Mouse (Mus musculus) adrenal gland, postnatal 14 days (tissue): ENCODE measurements around the gene Cyth4. TPM values are rescaled to one million over a fixed set of nuclear protein-coding genes. Genes with fewer than 3 reads are reported as not detected.

Experiments used
- DNase-seq: peaks from one replicate; pipeline ENCODE4 v3.0.0; 2021; ENCODE audit warnings: mixed read lengths
- total RNA-seq: library from RNA; stranded (reverse); gene quantifications from 2 replicates; pipeline ENCODE4 v1.2.3, GENCODE M21; 2021

The Cyth4 gene
- total RNA-seq, 1 experiment from 2014 or later, result 4.6 TPM

DNA sequence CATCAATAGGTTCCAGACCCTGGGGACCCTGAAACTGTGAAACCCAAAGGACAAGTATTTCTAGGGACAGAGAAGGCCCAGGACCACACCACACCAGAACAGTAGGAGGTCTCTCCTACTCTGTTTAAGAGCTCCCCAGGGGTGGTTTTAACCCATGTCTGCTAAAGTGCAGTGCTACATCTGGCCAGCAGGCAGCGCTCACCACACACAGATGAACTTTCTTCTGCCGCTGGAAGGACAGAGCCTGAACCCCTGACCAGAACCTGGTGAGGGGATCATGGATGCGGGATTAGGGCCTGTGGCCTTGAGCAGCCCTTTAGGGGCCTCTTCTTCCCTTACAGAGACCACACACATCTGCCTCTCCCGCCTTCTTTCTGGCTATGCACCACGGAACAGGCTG, 26.6 kb downstream of the Cyth4 start:
- peak; percentile 84 for DNase-seq

DNA sequence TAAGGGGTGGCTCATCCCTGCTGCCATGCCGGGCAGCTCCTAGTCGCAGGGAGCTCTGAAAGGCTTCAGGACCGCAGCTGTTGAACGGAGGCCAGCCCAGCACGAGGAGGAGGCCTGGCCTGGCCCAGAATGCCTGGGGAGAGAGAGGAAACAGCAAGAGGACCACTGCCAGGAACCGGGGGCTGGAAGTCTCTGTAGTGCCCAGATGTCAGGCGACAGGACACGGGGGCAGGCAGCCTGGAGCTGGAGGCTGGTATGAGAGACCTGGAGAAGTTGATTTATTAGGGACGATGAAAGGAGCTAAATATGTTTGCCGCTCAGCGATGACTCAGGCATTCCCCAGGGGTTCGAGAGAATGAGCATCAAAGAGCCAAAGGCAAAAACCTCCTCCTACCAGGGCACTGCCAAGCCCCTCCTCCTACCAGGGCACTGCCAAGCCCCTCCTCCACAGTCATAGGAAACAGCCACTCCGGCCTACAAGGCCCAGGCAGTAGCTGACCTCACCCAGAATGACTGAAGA, 27.6 kb downstream of the Cyth4 start:
- peak; percentile 94 for DNase-seq

DNA sequence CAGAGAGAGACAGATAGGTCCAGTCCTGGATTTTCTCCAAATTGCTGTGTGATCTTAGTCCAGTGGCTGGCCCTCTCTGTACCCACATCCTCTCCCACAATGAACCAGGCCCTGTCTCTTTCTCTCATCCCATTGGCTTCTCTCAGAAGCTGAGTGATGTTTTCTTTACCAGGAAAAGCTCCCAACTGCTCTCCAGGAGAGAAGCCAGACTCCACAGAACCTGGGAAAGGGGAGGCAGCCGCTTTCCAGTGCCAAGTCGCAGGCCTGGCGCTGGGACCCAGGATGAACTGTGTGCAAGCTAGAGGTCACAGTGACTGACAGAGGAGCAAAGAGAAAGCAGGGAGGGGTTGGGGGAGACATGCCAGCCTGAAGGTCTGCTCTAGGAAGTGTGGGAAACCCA, 28.1 kb downstream of the Cyth4 start:
- no peak for DNase-seq

DNA sequence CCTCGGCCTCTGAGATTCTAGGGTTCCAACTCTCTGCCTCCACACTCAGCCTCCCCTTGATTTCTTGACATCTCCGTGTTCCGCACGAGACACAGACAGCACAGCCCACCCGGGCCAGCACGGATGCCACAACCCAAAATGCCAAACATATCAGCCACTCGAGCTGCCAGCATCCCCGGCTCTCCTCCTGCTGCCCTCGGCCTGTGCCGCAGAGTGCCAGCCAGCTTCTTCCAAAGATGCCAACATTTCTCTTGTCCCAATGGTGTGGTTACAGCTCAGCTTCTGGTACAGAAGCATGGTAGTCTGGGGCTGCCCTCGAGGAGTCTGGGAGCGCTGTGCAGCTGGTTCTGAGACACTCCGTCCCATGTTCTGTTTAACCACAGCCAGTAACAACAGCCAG, 29.4 kb downstream of the Cyth4 start:
- no peak for DNase-seq

DNA sequence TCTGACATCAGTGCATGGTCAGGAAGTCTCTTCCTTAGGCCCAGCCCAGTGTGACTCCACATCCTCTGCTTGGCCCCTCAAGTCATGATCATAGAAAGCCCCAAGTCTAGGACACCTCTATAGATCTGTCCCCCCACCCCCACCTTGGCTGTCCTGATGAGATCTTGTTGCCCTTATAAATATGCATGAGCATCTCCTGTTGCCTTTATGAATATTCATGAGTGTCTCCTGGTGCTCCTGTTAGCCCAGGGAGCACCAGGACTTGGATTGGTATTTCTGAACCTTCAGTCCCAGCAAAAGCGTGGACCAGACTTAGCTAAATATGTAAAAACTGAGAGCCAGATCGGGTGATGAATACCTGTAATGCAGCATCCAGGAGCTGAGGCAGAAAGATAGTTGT, 35.5 kb downstream of the Cyth4 start:
- DNase-seq, result no peak

DNA sequence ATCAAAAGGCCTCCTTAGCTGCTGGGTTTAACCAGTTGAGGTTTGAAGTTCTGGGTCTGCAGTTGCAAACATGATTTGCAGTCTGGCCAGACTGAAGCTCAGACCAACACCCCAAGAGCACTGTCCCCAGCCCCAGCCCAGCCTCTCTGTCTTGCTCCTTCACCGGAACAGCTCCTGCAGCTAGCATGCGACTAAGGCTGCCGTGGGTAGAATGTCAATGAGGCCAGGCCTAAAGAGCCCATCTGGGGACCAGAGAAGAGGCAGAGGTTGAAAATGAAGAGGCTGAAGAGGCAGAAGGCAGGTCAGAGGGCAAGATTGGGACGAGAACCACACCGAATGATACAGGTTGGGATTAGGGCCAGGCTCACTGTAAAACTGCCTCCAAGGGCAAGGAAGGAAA, 36.6 kb downstream of the Cyth4 start:
- DNase-seq, result no peak

DNA sequence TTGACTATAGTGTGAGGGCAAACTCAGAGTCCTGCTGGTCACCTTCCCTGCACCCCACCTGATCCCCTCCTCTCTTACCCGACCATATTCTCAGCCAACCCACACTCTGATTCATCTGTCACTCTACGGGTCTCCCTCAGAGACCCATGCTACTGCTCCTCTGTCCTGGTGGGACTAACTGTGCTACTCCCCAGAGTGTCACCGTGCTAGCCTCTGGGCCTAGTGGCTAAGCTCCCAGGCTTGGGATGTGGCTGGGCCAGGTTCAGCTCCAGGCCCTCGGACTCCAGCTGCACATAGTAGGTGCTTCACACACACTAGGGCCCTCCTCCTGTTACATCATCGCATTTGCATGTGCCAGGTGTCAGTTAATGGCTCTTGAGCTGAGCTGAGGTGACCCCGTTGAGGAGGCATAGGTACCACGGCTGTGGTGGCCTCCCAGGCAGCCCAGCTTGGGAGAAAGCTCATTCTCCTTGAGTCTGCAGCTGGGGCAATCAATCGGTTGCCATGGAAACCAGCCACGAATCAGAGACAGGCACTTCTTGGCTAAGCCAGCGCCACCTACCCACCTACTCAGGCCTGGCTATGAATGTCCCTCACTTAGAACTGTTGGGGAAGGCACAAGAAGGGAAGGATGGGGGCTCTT, 37.4 kb downstream of the Cyth4 start:
- DNase-seq, result peak; percentile 47

DNA sequence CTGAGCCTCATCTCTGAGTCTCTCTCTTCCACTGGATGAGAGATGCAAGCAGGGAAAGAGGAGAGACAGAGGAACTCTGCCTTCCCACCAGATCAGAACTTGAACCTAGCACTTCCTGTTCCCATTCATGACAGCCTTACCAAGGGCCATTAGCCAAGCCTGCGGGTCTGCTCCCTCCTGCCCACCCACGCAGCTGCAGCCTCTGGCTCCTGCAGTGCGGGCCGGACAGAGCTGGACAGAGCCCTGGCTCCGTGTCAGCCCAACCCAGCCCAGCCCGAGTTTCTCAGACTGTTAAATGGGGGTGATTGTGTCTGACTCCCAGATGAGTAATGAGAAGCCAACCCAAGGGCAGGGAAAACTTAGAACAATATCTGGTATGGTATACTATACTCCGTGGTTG, 38.4 kb downstream of the Cyth4 start:
- peak; percentile 41 for DNase-seq

DNA sequence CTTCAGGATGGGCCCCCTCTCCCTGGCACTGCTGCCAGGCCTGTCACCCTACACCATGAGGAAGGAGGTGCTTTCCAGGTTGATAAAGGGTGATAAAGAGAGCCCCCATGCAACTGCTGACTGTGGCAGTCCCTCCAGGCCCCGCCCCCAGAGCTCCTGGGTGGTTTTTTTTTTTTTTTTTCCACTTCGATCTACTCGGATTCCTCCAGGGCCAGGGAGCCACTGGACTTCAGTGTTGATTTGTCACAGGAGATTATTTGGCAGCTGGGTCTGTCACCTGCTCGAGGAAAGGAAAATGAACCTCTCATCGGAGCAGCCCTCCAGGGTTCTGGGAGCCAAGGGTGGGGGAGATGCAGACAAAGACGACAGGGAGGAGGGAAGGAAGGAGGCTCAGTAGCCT, 46.8 kb downstream of the Cyth4 start:
- DNase-seq, result no peak

DNA sequence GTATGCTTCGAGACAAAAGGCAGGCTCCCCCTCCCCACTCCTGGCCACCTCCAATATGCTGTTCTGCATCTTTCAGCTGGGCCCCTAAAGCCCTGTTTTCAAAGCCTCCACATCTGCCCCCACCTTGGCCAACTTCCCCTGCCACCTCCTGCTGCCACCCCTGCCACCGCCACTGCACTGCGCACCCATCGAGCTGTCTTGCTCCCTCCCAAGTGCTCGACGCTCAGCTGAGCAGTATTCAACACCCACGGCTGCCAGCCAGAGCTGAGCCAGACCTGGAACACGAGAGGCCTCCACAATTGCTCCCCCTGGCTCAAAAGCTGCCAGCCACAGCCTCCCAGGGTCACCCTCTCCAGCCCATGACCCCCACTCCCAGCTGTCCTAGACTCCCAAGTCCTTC, 47.8 kb downstream of the Cyth4 start:
- DNase-seq, result no peak

DNA sequence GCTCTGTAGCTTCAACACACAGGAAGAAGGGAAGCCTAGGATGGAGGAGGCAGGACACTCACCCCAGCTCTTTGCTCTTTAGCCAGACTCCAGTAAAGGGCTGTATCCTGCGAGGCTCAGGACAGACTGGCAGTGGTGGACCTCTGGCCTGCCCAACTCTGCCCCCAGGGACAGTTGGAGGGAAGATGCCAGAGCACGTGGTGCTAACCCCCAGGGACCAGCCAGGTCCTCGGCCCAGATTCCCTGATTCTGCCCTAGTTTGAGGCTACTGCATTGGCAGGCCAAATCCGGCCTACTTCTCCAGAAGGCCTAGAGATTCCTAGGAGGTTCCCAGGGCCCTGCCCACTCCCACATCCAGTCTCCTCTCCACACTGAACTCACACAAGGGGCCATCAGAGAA, 50.9 kb downstream of the Cyth4 start:
- DNase-seq, result peak; percentile 76

DNA sequence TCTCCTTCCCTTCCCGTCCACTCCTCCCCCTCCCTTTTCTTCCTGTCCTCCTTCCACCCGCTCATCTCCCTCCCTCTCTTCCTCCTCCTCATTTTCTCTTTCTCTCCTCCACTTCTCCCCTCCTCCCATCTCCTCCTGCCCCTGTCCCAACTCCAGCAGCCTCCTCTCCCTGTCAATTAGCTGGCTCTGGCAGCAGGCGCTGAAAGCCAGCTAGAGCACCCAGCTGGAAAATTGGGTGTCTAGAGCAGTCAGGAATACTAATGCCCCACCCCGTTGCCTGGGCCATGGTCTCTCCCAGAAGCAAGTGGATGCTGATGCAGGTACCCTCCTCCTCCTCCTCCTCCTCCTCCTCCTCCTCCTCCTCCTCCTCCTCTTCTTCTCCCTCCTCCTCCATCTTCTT, 54.3 kb downstream of the Cyth4 start:
- DNase-seq, result no peak

DNA sequence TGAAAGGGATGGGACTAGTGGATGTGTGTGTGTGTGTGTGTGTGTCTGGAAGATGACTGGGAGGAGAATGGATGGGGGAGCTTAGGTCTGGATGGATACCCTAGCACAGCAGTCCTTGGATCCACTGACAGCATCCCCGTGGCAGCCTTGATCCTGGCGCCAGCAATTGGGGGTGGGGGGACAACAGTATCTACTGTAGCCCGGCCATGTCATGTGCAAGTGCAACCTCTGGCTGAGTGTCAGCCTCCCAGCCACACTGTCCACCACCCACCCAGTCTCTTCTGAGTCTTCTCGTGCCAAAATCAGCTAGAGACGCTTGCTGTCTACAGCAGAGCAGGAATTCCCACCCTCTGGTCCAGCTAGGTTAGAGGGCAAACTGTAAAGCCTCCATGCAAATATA, 67.4 kb downstream of the Cyth4 start:
- no peak for DNase-seq

DNA sequence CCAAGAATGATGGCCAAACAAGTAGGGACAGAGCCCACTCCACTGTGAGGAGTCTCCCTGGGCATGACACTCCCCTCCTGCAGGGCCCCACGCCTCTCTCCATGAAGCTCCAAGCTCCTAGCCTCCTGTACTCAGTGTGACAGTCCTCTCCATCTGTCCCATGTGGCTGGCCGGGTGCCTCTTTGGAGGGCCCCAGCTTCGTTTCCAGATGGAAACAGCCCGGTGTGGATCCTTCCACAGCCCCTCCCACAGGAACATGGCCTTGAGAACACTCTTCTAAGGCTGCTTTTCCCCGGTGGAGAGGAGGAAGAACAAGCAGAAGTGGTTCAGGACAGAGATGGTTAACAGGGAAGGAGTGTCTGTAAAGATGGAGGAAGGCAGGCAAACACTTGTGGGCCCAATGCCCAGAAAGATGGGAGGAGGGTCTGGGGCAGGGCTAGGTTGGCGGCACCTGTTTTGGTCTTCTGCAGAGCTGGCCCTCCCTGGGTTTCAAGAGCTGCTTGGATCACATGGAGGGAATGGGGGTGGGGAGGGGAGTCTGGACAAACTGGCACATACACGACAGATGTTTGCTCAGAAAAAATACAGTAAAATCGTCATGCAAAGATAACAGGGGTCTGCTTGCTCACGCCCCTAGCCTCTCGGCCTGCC, 72.5 kb downstream of the Cyth4 start:
- DNase-seq, result no peak

DNA sequence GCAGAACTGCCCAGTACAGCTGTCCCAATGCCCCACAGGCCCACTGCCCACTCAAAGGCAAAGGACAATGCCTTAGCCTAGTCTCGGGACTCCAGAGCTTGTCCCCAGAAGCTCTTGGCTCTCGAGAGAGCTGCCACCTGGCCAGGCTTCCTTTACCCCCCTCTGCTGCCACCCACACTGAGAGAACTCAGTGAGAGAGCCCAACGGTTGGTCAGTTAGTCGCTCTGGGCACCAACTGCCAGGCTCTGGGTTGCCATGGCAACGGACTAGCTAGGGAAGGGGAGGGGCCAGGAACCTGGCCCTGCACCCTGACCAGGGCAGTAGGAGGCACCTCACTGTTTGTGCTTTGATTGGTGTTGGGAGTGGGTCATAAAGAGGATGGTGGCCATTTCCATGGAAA, 73.5 kb downstream of the Cyth4 start:
- peak; percentile 84 for DNase-seq

Other genes with a start within 250 kb of the Cyth4 start
- gene Tex33, start 201.1 kb upstream of the Cyth4 start, total RNA-seq, result not detected in 2 replicates
- gene Tst, start 191.1 kb upstream of the Cyth4 start, total RNA-seq, result 167 and 212 TPM in 2 replicates
- gene Mpst, start 190.6 kb upstream of the Cyth4 start, total RNA-seq, result 43.6 and 57.0 TPM in 2 replicates
- 83.4 and 88.8 TPM in 2 replicates for gene Kctd17, start 168.5 kb upstream of the Cyth4 start, total RNA-seq
- gene Tmprss6, start 128.4 kb upstream of the Cyth4 start, total RNA-seq, result 2.9 and 37.6 TPM in 2 replicates
- gene Il2rb, start 101.8 kb upstream of the Cyth4 start, total RNA-seq, result 0.41 and 4.2 TPM in 2 replicates
- gene C1qtnf6, start 65.6 kb upstream of the Cyth4 start, total RNA-seq, result 53.4 and 69.2 TPM in 2 replicates
- gene Sstr3, start 52.4 kb upstream of the Cyth4 start, total RNA-seq, result 0.56 and 0.98 TPM in 2 replicates
- 9.0 and 44.5 TPM in 2 replicates for gene Rac2, start 24.3 kb upstream of the Cyth4 start, total RNA-seq
- 4.4 and 5.6 TPM in 2 replicates for gene Elfn2, start 121.7 kb downstream of the Cyth4 start, total RNA-seq
- gene Mfng, start 176.4 kb downstream of the Cyth4 start, total RNA-seq, result 13.1 and 19.8 TPM in 2 replicates
- gene Card10, start 206.0 kb downstream of the Cyth4 start, total RNA-seq, result 10.6 and 12.7 TPM in 2 replicates
- 44.5 and 45.1 TPM in 2 replicates for gene Cdc42ep1, start 245.6 kb downstream of the Cyth4 start, total RNA-seq